Mouse (Mus musculus): ENCODE data around the gene Sox5. TPM values are rescaled to one million over a fixed set of nuclear protein-coding genes. Genes with fewer than 3 reads are reported as not detected.

The Sox5 gene
- polyA plus RNA-seq, 1 experiment from 2014 or later = 3.3 TPM

- Histone ChIP-seq H3K4me3 (ENCODE audit: low read depth, low read length) (no peak overlapping the region), H3K36me3 (ENCODE audit: control insufficient read depth, insufficient read depth) (no peaks in the 10 kb centered on the region), H3K4me1 (replicated peaks; ENCODE audit: control insufficient read depth, insufficient read depth, low read length) (no peaks in the 10 kb centered on the region), H3K27me3 (replicated peaks; ENCODE audit: control insufficient read depth, insufficient read depth, low read length) (no peaks in the 10 kb centered on the region), H3K27ac (ENCODE audit: low read depth, low read length) (no peak overlapping the region), H3K9ac (ENCODE audit: low read depth, low read length) (no peak overlapping the region), H3K4me2 (replicated peaks; ENCODE audit: low read depth) (no peak overlapping the region), H3K9me3 (ENCODE audit: control insufficient read depth) (no peaks in the 10 kb centered on the region)
- no peak for TF ChIP-seq CTCF (IDR thresholded peaks at IDR 0.05; ENCODE audit: low read depth)
- ATAC-seq = no peak
- 91% methylated on average over 8 of the region's 8 CpGs for WGBS
These were observed 11.1 kb upstream of the Sox5 start for GRCm38 (mm10) chr6:144792871-144793270.

- 0 out of 2 replicates have a peak, but pooled peaks cover 8% of the 10 kb centered on the region for H3K27me3 ChIP-seq (replicated peaks; ENCODE audit: control insufficient read depth, insufficient read depth, low read length)
- no peak for ATAC-seq
- no peak for TF ChIP-seq CTCF (IDR thresholded peaks at IDR 0.05; ENCODE audit: low read depth)
- H3K4me3 ChIP-seq (ENCODE audit: low read depth, low read length) = no peak overlapping the region
- H3K9me3 ChIP-seq (ENCODE audit: control insufficient read depth) = no peaks in the 10 kb centered on the region
- no peak overlapping the region; the same call in 1 of the 2 replicates for H3K4me2 ChIP-seq (replicated peaks; ENCODE audit: low read depth)
- no peak overlapping the region for H3K9ac ChIP-seq (ENCODE audit: low read depth, low read length)
- H3K36me3 ChIP-seq (ENCODE audit: control insufficient read depth, insufficient read depth) = no peaks in the 10 kb centered on the region
- no peaks in the 10 kb centered on the region for H3K4me1 ChIP-seq (replicated peaks; ENCODE audit: control insufficient read depth, insufficient read depth, low read length)
- no peak overlapping the region for H3K27ac ChIP-seq (ENCODE audit: low read depth, low read length)
These were observed 1.5 kb upstream of the Sox5 start for GRCm38 (mm10) chr6:144783295-144783694.

- no peak overlapping the region for H3K27ac ChIP-seq (ENCODE audit: low read depth, low read length)
- WGBS = 34% methylated on average over 12 of the region's 12 CpGs
- no peaks in the 10 kb centered on the region for H3K9me3 ChIP-seq (ENCODE audit: control insufficient read depth)
- TF ChIP-seq CTCF (IDR thresholded peaks at IDR 0.05; ENCODE audit: low read depth) = no peak
- 0 out of 2 replicates have a peak, but pooled peaks cover 8% of the 10 kb centered on the region for H3K27me3 ChIP-seq (replicated peaks; ENCODE audit: control insufficient read depth, insufficient read depth, low read length)
- H3K9ac ChIP-seq (ENCODE audit: low read depth, low read length) = no peak overlapping the region
- H3K4me3 ChIP-seq (ENCODE audit: low read depth, low read length) = peak overlapping the region; percentile 86
- peak overlapping the region; percentile 93 for H3K4me2 ChIP-seq (replicated peaks; ENCODE audit: low read depth)
- H3K36me3 ChIP-seq (ENCODE audit: control insufficient read depth, insufficient read depth) = no peaks in the 10 kb centered on the region
- no peaks in the 10 kb centered on the region for H3K4me1 ChIP-seq (replicated peaks; ENCODE audit: control insufficient read depth, insufficient read depth, low read length)
- ATAC-seq = no peak
These were observed 1.1 kb upstream of the Sox5 start for GRCm38 (mm10) chr6:144782866-144783265.

GRCm38 (mm10) chr6:144782031-144782857 lies 467 bp upstream of the Sox5 start:
- Histone ChIP-seq H3K4me2 (replicated peaks; ENCODE audit: low read depth) (peak overlapping the region; percentile 93), H3K9ac (ENCODE audit: low read depth, low read length) (peak overlapping the region; percentile 62), H3K36me3 (ENCODE audit: control insufficient read depth, insufficient read depth) (no peaks in the 10 kb centered on the region), H3K27me3 (replicated peaks; ENCODE audit: control insufficient read depth, insufficient read depth, low read length) (0 out of 2 replicates have a peak, but pooled peaks cover 8% of the 10 kb centered on the region), H3K27ac (ENCODE audit: low read depth, low read length) (no peak overlapping the region), H3K9me3 (ENCODE audit: control insufficient read depth) (no peaks in the 10 kb centered on the region), H3K4me3 (ENCODE audit: low read depth, low read length) (peak overlapping the region; percentile 86), H3K4me1 (replicated peaks; ENCODE audit: control insufficient read depth, insufficient read depth, low read length) (no peaks in the 10 kb centered on the region)
- WGBS = 4% methylated on average over 54 of the region's 55 CpGs
- no peak for TF ChIP-seq CTCF (IDR thresholded peaks at IDR 0.05; ENCODE audit: low read depth)
- no peak; the same call in 1 of the 2 replicates for ATAC-seq

- Histone ChIP-seq H3K4me3 (ENCODE audit: low read depth, low read length) (peak overlapping the region; percentile 86), H3K9ac (ENCODE audit: low read depth, low read length) (peak overlapping the region; percentile 62), H3K4me2 (replicated peaks; ENCODE audit: low read depth) (peak overlapping the region; percentile 93), H3K27me3 (replicated peaks; ENCODE audit: control insufficient read depth, insufficient read depth, low read length) (0 out of 2 replicates have a peak, but pooled peaks cover 8% of the 10 kb centered on the region), H3K36me3 (ENCODE audit: control insufficient read depth, insufficient read depth) (no peaks in the 10 kb centered on the region), H3K4me1 (replicated peaks; ENCODE audit: control insufficient read depth, insufficient read depth, low read length) (no peaks in the 10 kb centered on the region), H3K27ac (ENCODE audit: low read depth, low read length) (peak overlapping the region; percentile 21), H3K9me3 (ENCODE audit: control insufficient read depth) (no peaks in the 10 kb centered on the region)
- no peak for ATAC-seq
- no peak for TF ChIP-seq CTCF (IDR thresholded peaks at IDR 0.05; ENCODE audit: low read depth)
- 24% methylated on average over 9 of the region's 9 CpGs for WGBS
These were observed 1.0 kb downstream of the Sox5 start for GRCm38 (mm10) chr6:144780608-144781285.

GRCm38 (mm10) chr6:144779945-144780607 lies 1.7 kb downstream of the Sox5 start:
- H3K27me3 ChIP-seq (replicated peaks; ENCODE audit: control insufficient read depth, insufficient read depth, low read length) = 0 out of 2 replicates have a peak, but pooled peaks cover 8% of the 10 kb centered on the region
- 53% methylated on average over 12 of the region's 12 CpGs for WGBS
- peak overlapping the region; percentile 86; the same call in 1 of the 2 replicates for H3K4me3 ChIP-seq (ENCODE audit: low read depth, low read length)
- no peak overlapping the region for H3K27ac ChIP-seq (ENCODE audit: low read depth, low read length)
- no peak overlapping the region for H3K9ac ChIP-seq (ENCODE audit: low read depth, low read length)
- H3K4me1 ChIP-seq (replicated peaks; ENCODE audit: control insufficient read depth, insufficient read depth, low read length) = no peaks in the 10 kb centered on the region
- no peaks in the 10 kb centered on the region for H3K36me3 ChIP-seq (ENCODE audit: control insufficient read depth, insufficient read depth)
- no peak for TF ChIP-seq CTCF (IDR thresholded peaks at IDR 0.05; ENCODE audit: low read depth)
- no peak for ATAC-seq
- no peaks in the 10 kb centered on the region for H3K9me3 ChIP-seq (ENCODE audit: control insufficient read depth)
- peak overlapping the region; percentile 93 for H3K4me2 ChIP-seq (replicated peaks; ENCODE audit: low read depth)

Data from intestine, postnatal 0 days (tissue).